Mouse (Mus musculus): ENCODE measurements around the gene Hist1h2ai. TPM values are rescaled to one million over a fixed set of nuclear protein-coding genes. Genes with fewer than 3 reads are reported as not detected.
A peak's percentile ranks its signal among the peaks of the same experiment; 100 is the strongest.
"Not testable (repeated sequence)": the region's sequence is repeated elsewhere in the genome, so short reads cannot be mapped to it uniquely, and the experiment has no call there.

Hist1h2ai gene
- 9.9 and 11.4 TPM in 2 replicates for polyA plus RNA-seq (2015; fragmentation: Nextera tagmentation; extraction: Ambion mirVana)

DNA sequence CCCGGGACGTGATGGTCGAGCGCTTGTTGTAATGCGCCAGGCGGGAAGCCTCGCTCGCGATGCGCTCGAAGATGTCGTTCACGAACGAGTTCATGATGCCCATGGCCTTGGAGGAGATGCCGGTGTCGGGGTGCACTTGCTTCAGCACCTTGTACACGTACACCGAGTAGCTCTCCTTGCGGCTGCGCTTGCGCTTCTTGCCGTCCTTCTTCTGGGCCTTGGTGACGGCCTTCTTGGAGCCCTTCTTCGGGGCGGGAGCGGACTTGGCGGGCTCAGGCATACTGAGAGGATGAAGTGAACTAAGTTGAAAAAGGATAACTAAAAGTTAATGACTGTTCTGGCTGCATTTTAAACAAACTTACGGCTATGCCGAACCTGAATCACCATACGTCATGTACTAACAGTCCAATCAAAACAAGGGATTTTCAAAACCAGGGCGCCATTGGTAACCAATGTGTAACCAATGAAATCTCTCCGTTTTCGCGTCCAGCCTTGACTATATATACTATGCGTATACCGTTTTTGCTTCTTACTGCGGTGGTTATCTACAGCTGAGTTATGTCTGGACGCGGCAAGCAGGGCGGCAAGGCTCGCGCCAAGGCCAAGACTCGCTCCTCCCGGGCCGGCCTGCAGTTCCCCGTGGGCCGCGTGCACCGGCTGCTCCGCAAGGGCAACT is at the start of gene Hist1h2ai, which contains the start of gene Hist1h2bl:
Gene Hist1h2ai, plus strand, starts transcription at position 559 of the 676 bp plus-strand sequence.
Gene Hist1h2bl, minus strand, starts transcription at position 280 of the 676 bp plus-strand sequence.
- not testable (repeated sequence) for H3K9me3 ChIP-seq (replicated peaks); H3K27me3 ChIP-seq; H3K36me3 ChIP-seq
- WGBS = 0% methylated on average over 36 of the region's 50 CpGs
- peak within 1 kb of the TSS; percentile 91 for H3K27ac ChIP-seq
- peaks cover 25% of the 10 kb centered on the region for H3K4me1 ChIP-seq (replicated peaks)
- ATAC-seq (replicated peaks; ENCODE audit: insufficient number of reproducible peaks, insufficient read depth, low FRiP score, low read depth) = peak; percentile 92
- H3K9ac ChIP-seq = peak within 1 kb of the TSS; percentile 63
- peak within 1 kb of the TSS; percentile 49 for H3K4me3 ChIP-seq
- H3K4me2 ChIP-seq = peak within 1 kb of the TSS; percentile 83

DNA sequence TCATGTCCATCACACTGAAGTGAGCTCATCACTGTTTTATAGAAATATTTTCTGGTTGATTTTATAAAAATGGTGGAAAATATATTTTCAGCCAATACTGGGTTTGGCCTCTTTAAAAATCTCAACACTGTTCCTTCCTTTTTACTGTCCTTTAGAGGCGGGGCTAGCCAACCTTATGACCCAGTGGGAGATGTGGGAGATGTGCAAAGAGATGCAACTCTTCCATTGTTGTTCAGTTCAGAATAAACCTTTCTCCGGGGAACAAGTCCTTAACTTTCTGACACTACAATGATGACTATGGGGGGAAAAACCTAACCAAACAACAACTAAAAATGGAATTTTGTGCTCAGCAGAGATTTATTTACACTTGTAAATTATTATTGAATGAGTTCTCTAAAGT is 38.9 kb upstream of the Hist1h2ai start, which contains the start of gene Olfr1360:
Gene Olfr1360, minus strand, starts transcription at position 101 of the 400 bp plus-strand sequence.
- Histone ChIP-seq H3K27me3 (no peaks in the 10 kb centered on the region), H3K4me2 (no peak within 1 kb of the TSS), H3K36me3 (no peaks in the 10 kb centered on the region), H3K27ac (no peak within 1 kb of the TSS), H3K9me3 (replicated peaks) (no peaks in the 10 kb centered on the region), H3K9ac (no peak within 1 kb of the TSS), H3K4me1 (replicated peaks) (no peaks in the 10 kb centered on the region), H3K4me3 (no peak within 1 kb of the TSS)
- no peak for ATAC-seq (replicated peaks; ENCODE audit: insufficient number of reproducible peaks, insufficient read depth, low FRiP score, low read depth)
- 67% methylated on average over 2 of the region's 2 CpGs for WGBS

DNA sequence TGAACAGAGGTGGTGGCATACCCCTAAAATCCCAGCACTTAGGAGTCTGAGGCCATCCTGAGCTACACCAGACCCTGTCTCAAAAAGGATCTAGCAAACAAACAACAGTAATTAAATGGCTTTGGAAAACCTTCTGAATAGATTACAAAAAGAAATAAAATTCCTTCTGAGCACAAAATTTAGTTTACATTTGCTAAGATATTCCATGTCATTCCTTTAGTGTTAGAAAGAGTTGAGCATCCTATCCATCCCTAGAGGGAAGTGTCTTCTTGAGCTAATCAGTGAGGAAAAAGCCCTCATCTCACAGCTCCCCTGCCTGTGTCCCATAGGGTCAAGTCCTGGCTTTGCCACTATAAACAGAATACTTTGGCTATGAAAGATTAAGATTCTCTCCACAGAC is 18.4 kb upstream of the Hist1h2ai start, which contains the start of gene Olfr1359:
Gene Olfr1359, plus strand, starts transcription at position 301 of the 400 bp plus-strand sequence.
- Histone ChIP-seq H3K9ac (no peak within 1 kb of the TSS), H3K9me3 (replicated peaks) (no peaks in the 10 kb centered on the region), H3K4me1 (replicated peaks) (no peaks in the 10 kb centered on the region), H3K36me3 (no peaks in the 10 kb centered on the region), H3K4me2 (no peak within 1 kb of the TSS), H3K4me3 (no peak within 1 kb of the TSS), H3K27me3 (no peaks in the 10 kb centered on the region), H3K27ac (no peak within 1 kb of the TSS)
- ATAC-seq (replicated peaks; ENCODE audit: insufficient number of reproducible peaks, insufficient read depth, low FRiP score, low read depth) = no peak

DNA sequence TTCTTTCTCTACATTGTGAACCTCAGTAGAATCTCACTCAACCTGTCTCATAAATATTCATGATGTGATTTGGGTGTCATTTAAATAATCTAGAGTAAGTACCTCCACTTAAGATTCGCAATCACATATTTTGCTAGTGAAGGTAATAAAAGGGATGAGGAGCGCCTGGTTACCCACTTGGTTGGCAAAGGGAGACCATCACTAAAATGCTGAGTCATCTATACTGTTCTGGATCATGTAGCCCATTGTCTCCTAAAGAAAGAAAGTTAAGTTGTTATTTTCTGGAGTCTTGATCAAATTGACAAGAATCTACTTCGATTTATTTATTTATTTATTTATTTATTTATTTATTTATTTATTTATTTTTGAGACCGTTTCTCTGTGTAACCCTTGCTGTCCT is 9.6 kb upstream of the Hist1h2ai start:
- 67% methylated on average over 4 of the region's 4 CpGs for WGBS
- no peaks in the 10 kb centered on the region for H3K27me3 ChIP-seq
- no peaks in the 10 kb centered on the region for H3K9me3 ChIP-seq (replicated peaks)
- no peak overlapping the region for H3K4me2 ChIP-seq
- H3K4me3 ChIP-seq = no peak overlapping the region
- H3K9ac ChIP-seq = no peak overlapping the region
- no peaks in the 10 kb centered on the region for H3K4me1 ChIP-seq (replicated peaks)
- no peak overlapping the region for H3K27ac ChIP-seq
- ATAC-seq (replicated peaks; ENCODE audit: insufficient number of reproducible peaks, insufficient read depth, low FRiP score, low read depth) = no peak
- no peaks in the 10 kb centered on the region for H3K36me3 ChIP-seq

DNA sequence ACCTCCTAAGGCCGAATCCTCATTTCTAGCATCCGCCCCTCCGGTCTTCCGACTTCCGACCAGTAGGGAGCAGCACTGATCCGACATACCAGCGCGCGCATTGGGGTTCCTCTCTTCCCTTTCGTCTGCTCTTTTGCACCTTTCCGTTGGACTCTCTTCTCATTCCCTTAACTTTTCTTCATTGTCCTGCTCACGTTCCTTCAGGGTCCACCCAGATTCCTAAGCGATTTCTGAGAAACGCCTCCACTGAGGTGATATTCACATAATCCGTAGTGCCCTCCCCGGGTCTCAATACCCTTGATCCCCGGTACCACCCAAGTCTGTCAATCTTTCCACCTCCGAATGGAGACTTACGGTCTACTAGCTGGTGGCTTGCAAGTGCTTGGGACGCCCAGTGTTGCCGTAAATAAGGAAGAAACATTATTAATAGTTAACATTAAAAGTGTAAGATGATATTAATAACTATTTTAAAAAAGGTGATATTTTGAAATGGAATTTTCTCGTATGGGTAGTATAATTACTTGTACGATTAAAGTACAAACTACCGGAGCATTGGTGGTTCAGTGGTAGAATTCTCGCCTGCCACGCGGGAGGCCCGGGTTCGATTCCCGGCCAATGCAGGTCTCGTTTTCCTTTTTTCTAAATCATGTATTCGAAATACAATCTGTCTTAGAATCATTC is 6.1 kb upstream of the Hist1h2ai start:
- peaks cover 4% of the 10 kb centered on the region for H3K4me1 ChIP-seq (replicated peaks)
- peak overlapping the region; percentile 89 for H3K27ac ChIP-seq
- under 1% methylated on average over 32 of the region's 32 CpGs for WGBS
- peak overlapping the region; percentile 82 for H3K4me3 ChIP-seq
- H3K9ac ChIP-seq = peak overlapping the region; percentile 69
- no peaks in the 10 kb centered on the region for H3K9me3 ChIP-seq (replicated peaks)
- H3K27me3 ChIP-seq = no peaks in the 10 kb centered on the region
- ATAC-seq (replicated peaks; ENCODE audit: insufficient number of reproducible peaks, insufficient read depth, low FRiP score, low read depth) = peak; percentile 72; the same call in 1 of the 2 replicates
- no peaks in the 10 kb centered on the region for H3K36me3 ChIP-seq
- H3K4me2 ChIP-seq = peak overlapping the region; percentile 65

DNA sequence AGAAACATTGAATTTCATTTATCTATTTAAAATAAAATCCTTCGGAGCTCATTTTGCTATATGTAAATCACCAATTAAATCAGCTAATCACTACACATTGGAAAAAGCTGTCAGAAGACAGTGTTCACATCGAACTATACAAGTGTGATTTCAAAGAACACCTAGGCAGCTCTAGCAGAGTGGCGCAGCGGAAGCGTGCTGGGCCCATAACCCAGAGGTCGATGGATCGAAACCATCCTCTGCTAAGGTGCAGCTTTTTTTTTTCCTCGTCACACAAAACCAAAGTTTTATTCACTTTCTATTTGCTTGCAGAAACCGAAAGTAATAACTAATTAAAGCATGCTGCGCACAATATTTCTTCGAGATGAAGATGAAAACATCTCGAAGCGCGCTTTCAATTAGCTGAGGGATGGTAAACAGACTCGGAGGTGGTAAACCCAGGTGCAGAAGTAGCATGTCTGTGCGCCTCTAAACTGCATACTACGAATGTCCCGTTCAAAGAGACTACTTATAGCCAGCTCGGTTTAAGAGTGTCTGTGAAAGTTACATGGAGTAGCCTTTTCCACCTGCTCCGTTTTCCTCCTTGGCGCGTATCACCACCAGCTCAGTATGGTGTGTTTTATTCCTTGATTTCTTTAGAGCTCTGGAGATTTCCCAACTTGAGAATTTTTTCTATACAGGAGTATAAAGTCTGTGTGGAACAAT is 5.2 kb upstream of the Hist1h2ai start:
- ATAC-seq (replicated peaks; ENCODE audit: insufficient number of reproducible peaks, insufficient read depth, low FRiP score, low read depth) = peak; percentile 73
- Histone ChIP-seq H3K4me1 (replicated peaks) (peaks cover 8% of the 10 kb centered on the region), H3K9me3 (replicated peaks) (no peaks in the 10 kb centered on the region), H3K27me3 (no peaks in the 10 kb centered on the region), H3K27ac (peak overlapping the region; percentile 43; the same call in 1 of the 2 replicates), H3K36me3 (no peaks in the 10 kb centered on the region), H3K4me3 (peak overlapping the region; percentile 82), H3K4me2 (peak overlapping the region; percentile 65), H3K9ac (peak overlapping the region; percentile 40)
- 3% methylated on average over 22 of the region's 22 CpGs for WGBS

DNA sequence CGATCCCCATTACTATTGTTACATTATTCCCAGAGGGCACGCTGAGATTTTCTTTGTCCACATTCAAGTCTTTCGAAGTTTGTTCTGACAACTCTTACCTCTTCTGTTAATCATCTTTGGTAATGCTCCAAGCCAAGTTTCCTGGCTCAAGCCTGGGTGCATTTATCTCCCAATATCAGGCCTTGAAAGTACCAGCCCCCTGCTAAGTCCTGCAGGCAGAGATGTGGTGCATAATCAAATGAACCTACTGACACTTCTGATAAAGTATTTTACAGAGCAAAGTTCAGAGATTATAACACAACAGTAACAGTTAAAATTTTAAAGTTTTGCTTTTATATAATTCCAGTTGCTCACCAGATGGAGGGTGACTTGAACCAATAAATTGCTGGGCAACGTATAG is 4.5 kb upstream of the Hist1h2ai start:
- Histone ChIP-seq H3K4me2 (peak overlapping the region; percentile 65), H3K9me3 (replicated peaks) (no peaks in the 10 kb centered on the region), H3K4me1 (replicated peaks) (peaks cover 9% of the 10 kb centered on the region), H3K9ac (0 out of 2 replicates have a peak overlapping the region, but pooled peaks have one; percentile 40), H3K4me3 (peak overlapping the region; percentile 82), H3K27me3 (no peaks in the 10 kb centered on the region), H3K27ac (no peak overlapping the region), H3K36me3 (no peaks in the 10 kb centered on the region)
- no peak for ATAC-seq (replicated peaks; ENCODE audit: insufficient number of reproducible peaks, insufficient read depth, low FRiP score, low read depth)
- 28% methylated on average over 4 of the region's 4 CpGs for WGBS

DNA sequence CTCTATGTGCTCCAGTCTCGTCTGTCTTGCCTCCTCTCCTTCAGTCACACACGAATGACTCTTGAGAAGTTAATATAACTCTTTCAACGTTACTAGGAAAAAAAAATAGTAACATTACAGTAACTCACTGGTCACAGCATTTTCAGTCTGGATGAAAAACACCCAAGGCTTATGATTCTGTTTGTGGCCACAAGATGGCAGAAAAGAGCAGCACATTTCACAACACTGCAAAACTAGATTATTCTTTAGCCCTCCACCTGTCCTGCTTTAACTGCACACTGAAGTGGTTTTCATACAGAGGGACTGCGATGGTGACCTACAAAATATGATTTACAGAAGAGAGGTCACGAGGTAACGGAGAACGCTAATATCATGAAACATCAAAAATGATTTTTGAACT is 1.5 kb upstream of the Hist1h2ai start:
- H3K27ac ChIP-seq = peak overlapping the region; percentile 91

DNA sequence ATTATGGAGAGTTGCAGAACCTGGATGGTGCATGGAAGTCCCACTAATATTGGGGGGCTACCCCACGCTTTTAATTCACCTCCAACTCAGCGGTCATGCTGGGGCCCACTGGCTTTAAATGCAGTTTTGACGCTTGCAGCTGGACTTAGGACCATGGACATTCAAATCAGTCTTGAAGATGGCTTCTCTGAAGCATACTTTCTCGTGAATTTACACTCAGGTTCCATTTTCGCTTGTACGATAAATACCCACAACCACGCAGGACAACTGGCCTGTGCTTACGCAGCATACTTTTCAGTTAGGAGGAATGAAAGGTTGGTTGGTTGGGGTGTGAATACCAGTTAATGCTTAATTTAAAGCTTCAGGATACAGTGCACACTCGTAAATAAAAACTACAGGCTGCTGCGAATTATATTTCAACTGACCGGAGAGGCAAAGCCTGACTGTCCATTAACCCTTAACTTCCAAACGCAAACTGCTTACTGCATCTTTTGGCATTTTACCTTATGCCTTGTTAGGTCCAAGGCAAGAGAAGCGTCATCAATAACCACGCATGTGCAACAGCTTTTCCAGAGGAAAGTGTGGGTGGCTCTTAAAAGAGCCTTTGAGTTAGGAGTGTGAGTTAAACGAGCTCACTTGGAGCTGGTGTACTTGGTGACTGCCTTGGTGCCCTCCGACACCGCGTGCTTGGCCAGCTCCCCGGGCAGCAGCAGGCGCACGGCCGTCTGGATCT is 925 bp upstream of the Hist1h2ai start:
- Histone ChIP-seq H3K4me1 (replicated peaks) (peaks cover 23% of the 10 kb centered on the region), H3K9ac (peak overlapping the region; percentile 56), H3K4me2 (peak overlapping the region; percentile 83), H3K27ac (peak overlapping the region; percentile 91), H3K9me3 (replicated peaks) (no peaks in the 10 kb centered on the region), H3K27me3 (no peaks in the 10 kb centered on the region), H3K4me3 (peak overlapping the region; percentile 49), H3K36me3 (no peaks in the 10 kb centered on the region)
- ATAC-seq (replicated peaks; ENCODE audit: insufficient number of reproducible peaks, insufficient read depth, low FRiP score, low read depth) = no peak
- under 1% methylated on average over 22 of the region's 22 CpGs for WGBS

More for the DNA sequence above, 1.5 kb upstream of the Hist1h2ai start:
- Histone ChIP-seq H3K27me3 (no peaks in the 10 kb centered on the region), H3K9me3 (replicated peaks) (no peaks in the 10 kb centered on the region), H3K36me3 (no peaks in the 10 kb centered on the region), H3K9ac (0 out of 2 replicates have a peak overlapping the region, but pooled peaks have one; percentile 56), H3K4me3 (peak overlapping the region; percentile 49), H3K4me1 (replicated peaks) (peaks cover 23% of the 10 kb centered on the region), H3K4me2 (peak overlapping the region; percentile 83)
- no peak for ATAC-seq (replicated peaks; ENCODE audit: insufficient number of reproducible peaks, insufficient read depth, low FRiP score, low read depth)
- WGBS = 1% methylated on average over 7 of the region's 7 CpGs

DNA sequence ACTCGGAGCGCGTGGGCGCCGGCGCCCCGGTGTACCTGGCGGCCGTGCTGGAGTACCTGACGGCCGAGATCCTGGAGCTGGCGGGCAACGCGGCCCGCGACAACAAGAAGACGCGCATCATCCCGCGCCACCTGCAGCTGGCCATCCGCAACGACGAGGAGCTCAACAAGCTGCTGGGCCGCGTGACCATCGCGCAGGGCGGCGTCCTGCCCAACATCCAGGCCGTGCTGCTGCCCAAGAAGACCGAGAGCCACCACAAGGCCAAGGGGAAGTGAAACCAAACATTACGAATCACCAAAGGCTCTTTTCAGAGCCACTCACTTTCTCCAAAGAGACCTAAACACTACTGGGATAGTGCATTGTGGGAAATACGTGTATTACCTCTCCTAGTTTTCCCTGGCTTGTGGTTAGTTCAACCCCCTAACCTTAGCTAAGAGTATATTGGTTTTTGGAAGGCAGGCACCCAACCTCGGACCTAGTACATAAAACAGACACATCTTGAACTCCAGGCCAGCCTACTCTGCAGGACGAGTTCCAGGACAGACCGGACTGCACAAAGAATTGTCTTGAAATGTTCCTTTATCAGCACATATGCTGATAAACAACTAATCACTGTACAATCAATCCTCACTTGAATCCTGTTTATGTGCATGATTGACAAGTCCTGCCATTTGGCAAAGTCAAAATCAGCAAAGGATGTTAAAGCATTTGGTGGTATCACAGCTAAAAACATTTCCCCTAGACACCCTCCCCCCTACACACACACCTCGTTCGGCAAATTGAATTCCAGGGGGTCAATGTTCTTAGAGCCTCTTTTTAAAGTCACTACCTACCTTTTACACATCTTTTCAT is 544 bp downstream of the Hist1h2ai start:
- H3K4me3 ChIP-seq = peak overlapping the region; percentile 49
- peak overlapping the region; percentile 63 for H3K9ac ChIP-seq
- H3K27me3 ChIP-seq; H3K36me3 ChIP-seq; H3K9me3 ChIP-seq (replicated peaks): not testable (repeated sequence)
- H3K27ac ChIP-seq = peak overlapping the region; percentile 91
- peaks cover 27% of the 10 kb centered on the region for H3K4me1 ChIP-seq (replicated peaks)
- H3K4me2 ChIP-seq = peak overlapping the region; percentile 83
- 0% methylated on average over 15 of the region's 38 CpGs for WGBS
- ATAC-seq (replicated peaks; ENCODE audit: insufficient number of reproducible peaks, insufficient read depth, low FRiP score, low read depth) = 0 out of 2 replicates have a peak, but pooled peaks have one; percentile 5

All from heart, embryonic 15.5 days (tissue).